Mouse (Mus musculus) left cerebral cortex, postnatal 10 days (tissue): Measurements from ENCODE around the gene Srp54c. TPM values are rescaled to one million over a fixed set of nuclear protein-coding genes. Genes with fewer than 3 reads are reported as not detected.

ENCODE experiments used
- DNase-seq, 2 experiments: peaks; one replicate each; pipeline ENCODE4 v3.0.0; 2021 to 2022; ENCODE audit warnings: low spot score in 2 of 2, mixed read lengths in 1 of 2; ENCODE audit errors: extremely low spot score in 1 of 2
- intact Hi-C: fragments of 180-260 bp; cut with DNase I; formaldehyde crosslinking; loops from one replicate; pipeline ENCODE4 v1.15.1; 2025
- total RNA-seq, 2 experiments: library from RNA; stranded (reverse); gene quantifications; 2 replicates each; pipeline ENCODE4 v1.2.3; 2021

Srp54c gene
- total RNA-seq, 2 experiments from 2014 or later: 37.0 to 40.1 TPM

DNA sequence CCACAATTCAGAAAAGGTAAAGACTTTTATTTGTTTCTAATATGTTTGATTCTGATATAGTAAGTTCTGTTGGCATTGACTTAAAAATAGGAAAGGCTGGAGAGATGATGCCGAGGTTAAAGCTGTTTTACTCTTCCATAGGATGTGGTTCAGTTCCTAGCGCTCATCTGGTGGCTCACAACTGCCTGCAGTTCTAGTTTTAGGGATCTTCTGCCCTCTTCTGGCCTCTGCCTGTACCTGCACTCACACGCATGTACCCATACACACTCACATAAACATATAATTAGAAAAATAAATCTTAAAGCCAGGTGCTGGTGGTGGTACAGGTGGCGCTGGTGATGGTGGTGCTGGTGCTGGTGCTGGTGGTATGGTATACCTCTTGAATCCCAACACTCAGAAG is 76.4 kb downstream of the Srp54c start:
- intact Hi-C loops: no loop called here
- DNase-seq: no peak

DNA sequence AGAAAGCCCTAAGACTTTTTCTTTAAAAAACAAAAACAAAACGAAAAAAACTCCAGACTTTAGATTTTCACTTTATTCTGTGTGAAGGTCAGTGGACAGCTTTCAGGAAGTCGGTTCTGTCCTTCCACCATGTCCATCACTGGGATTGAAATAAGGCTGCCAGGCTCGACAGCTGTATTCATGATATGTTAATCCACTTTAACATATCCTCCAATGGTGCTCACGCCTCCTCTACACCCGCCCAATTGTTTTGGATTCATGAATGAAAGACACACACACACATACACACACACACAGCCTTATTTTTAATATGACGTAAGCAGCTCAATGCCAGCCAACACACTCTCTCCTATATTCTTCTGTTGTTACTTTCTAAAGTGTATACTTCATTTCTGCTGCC is 77.6 kb downstream of the Srp54c start:
- no peak for DNase-seq
- intact Hi-C loops: no loop called here

DNA sequence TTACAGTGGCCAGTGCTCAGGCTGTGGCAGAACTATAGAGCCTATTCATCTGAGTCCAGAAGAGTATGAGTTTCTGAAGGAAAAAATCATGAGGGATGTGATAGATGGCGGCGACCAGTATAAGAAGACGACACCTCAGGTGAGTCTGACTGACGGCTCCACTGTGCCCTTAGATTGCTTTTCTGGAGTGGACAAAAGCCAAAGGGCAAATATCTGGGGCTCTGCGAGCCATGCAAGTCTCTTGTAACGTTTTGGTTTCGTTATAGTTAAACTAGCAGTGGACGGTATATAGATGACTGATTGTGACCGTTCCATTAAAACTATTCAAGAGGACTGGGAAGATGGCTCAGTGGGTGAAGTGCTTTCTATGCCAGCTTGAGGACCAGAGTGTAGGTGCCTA is 78.8 kb downstream of the Srp54c start:
- intact Hi-C loops: no loop called here
- DNase-seq: no peak

DNA sequence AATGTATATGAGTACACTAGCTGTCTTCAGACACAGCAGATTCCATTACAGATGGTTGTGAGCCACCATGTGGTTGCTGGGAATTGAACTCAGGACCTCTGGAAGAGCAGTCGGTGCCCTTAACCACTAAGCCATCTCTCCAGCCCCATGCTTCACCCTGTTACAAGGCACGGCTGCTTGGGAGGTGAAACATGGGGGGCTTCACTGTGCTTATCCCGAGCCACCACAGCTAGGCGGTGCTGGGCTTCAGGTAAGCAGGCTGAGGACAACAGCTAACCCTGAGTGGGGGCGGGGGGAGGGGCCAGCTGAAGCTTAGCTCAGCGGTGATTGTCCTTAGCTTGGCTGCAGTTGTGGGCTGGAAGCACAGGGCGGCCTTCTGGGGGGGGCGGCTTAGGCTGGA is 79.5 kb downstream of the Srp54c start:
- DNase-seq: no peak
- intact Hi-C loops: no loop called here

DNA sequence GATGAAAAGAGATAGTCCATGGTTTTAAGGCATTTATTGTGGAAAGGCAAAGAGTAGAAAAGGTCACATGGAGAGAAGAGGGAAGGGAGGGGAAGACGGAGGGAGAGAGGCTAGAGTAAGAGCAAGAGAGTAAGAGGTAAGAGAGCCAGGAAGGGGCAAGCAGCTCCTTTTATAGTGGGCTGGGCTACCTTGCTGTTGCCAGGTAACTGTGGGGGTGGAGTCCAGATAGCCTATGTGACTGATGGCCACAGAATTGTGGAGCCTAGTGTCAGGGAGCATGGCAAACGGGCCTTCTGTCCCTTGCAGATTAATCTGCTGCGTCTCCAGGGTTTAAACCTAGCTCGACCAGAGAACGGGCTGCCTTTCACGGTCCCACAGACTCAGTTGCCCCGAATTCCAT is 81.9 kb downstream of the Srp54c start:
- intact Hi-C loops: loop anchor here (5.0 to 10.0 kb wide), 2 partner anchors 85 to 523 kb away; partner anchors contain the start of gene Brms1l
- DNase-seq: no peak

Other genes with a start within 250 kb of the Srp54c start
- gene Gm20403, start 243.6 kb upstream of the Srp54c start, total RNA-seq: not detected
- 1 to 10 TPM; 2.3 to 2.9 TPM for gene Baz1a, start 215.8 kb upstream of the Srp54c start, total RNA-seq
- gene 2700097O09Rik, start 150.1 kb upstream of the Srp54c start, total RNA-seq: 1 to 10 TPM; 8.6 to 9.4 TPM
- gene Srp54a, start 149.9 kb upstream of the Srp54c start, total RNA-seq: 100 to 1,000 TPM; 106 to 108 TPM
- gene Fam177a, start 105.7 kb upstream of the Srp54c start, total RNA-seq: 10 to 100 TPM; 22.3 to 38.5 TPM
- 10 to 100 TPM; 52.9 to 59.1 TPM for gene Srp54b, start 75.1 kb upstream of the Srp54c start, total RNA-seq
- 10 to 100 TPM in 1 of 2 experiments, under 1 TPM in 1; 0.69 to 14.8 TPM for gene 1700047I17Rik2, start 30.6 kb upstream of the Srp54c start, total RNA-seq
- gene 1110008L16Rik, start 69.4 kb downstream of the Srp54c start, total RNA-seq: 1 to 10 TPM; 5.9 to 7.9 TPM
- 10 to 100 TPM; 12.6 to 14.7 TPM for gene Ppp2r3c, start 72.8 kb downstream of the Srp54c start, total RNA-seq
- gene Psma6, start 154.1 kb downstream of the Srp54c start, total RNA-seq: 100 to 1,000 TPM; 151 to 158 TPM